Mouse (Mus musculus) regulatory T cell (primary cell): ENCODE data around the gene Kcna3.

Source experiments
- in situ Hi-C: fragments of 300-600 bp; cut with MboI, MseI; formaldehyde crosslinking; loops from one replicate; pipeline ENCODE4 v1.15.1; 2025; ENCODE audit warnings: high pct_unique_total_duplicates

Kcna3 gene

GRCm38 (mm10) chr3:107035521-107036457, at the start of gene Kcna3:
Gene Kcna3, plus strand, starts transcription at chr3:107036169.
- in situ Hi-C loops, result loop anchor here (5.0 kb wide), 1 partner anchor 42 kb away; no protein-coding TSS in a partner anchor

GRCm38 (mm10) chr3:106991334-106991733, 44.6 kb upstream of the Kcna3 start:
- in situ Hi-C loops, result no loop called here

DNA sequence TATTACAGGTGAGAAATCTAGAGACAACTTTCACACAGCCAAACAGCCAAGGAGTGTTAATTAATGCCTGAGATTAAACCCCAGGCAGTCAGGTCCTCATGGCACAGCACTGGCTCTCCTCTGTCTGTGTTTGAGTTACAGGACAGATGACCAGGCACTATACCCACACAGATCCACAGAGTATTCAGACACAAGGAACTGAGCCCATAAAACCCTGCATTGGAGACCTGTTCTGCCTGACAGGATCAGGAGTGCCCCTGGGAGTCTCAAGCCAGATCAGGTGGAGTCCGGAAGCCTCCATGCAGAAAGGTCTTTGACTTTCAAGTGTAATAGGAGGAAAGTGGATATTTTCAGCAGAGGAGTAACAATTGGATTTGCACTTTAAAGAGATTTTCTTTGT, 40.6 kb upstream of the Kcna3 start:
- in situ Hi-C loops, result no loop called here

- in situ Hi-C loops, result no loop called here
Measured at GRCm38 (mm10) chr3:106996186-106996585, 39.8 kb upstream of the Kcna3 start.

DNA sequence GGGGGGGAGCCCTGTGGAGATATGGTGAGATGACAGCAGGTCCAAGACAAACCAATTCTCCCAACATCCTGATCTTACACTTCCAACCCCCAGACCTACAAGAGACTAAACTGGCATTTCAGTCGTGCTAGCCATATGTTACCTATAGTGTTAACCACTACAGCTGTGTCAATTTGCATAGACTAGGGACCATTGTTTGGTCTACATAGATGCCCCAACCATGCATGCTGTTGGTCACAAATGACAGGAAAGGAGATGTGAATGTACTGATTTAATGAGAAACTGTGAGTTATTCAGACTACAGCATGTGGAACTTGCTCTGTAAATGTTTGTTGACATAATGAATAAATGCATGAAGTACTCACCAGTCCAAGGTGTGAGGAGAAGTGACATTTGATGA, 37.6 kb upstream of the Kcna3 start:
- in situ Hi-C loops, result no loop called here

DNA sequence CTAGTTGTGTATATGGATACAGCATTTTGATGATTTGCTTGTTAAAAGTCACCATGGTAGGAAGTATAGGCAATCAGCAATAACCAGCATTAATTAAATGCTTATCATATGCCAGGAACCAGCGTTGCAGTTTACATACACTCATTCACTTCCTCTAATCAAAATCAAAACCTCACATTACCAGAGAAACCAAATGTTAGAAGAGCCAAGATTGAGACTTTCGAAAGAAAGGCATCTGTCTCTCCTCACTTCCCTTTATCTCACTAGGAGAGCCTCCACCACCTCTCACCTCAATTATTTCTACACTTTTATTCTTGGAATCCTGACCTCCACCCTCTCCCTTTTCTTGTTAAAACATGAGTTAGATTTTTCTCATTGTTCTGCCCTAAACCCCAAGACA, 35.8 kb upstream of the Kcna3 start:
- in situ Hi-C loops, result no loop called here

DNA sequence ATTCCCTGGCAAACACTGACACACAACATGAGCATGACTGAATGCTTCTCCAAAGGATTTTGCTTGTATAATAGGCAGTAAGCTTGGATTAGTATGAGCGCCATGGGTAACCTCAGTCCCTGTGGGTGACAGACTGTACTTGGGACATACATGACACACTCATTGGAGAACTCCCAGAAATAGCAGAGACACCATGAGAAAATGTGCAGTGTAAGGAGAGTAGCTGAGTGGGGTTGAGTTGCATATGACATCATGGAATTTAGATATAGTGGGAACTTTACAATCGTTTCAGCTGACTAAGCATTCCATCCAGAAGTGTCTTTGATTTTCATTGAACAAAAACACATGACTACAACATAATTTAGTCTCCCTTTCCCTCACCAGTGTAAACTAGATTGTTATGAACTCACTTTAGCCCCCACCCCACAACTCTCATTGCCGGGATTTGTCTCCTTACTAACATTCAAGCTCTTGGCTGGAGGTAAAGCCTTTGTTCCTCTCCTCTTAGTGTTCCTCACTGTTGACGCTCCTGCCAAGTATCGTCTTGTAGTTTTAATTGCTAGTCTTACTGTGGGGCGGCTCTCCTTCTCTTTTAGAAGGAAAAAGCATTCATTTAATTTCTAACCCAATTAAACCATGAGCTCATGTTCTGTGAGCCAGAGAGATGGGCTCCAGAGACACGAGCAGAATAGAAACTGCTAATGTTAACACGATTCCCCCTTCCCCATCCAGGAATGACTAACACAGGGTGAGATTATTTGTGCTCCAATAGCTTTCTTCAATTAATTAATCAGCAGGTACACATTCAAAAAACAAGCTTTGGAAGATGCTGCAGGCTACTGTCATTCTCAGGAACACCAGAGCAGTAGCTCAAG, 33.5 kb upstream of the Kcna3 start:
- in situ Hi-C loops, result no loop called here

DNA sequence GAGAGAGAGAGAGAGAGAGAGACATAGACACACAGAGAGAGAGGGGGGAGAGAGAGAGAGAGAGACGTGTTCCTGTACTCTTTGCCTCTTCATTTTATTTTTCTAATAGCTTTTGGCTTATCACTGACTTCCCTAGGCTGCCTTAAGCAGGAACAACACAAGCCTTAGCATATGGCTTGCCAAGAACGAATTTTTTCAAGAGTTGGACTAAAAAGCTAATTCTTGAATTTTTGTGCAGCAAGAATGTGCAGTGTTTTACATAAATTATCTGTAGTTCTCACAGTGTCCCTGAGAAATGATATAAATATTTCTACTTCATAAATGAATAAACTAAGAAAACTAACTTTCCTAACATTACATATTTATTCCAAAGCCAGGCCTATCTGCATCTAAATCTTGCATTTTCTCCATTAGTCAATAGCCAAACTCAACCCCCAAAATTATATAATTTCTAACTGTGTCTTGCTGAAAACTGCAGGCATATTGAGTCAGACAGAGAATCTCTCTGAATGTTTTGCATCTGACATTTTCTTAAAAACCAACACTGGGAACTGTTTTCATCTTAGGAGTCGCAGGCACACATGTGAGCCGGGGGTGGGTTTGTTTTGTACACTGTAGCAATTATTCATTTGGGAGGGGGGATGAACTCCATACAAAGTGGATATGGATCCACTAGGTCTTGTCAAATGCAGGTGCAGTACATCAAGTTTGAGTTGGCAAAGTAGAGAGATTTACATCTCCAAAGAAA, 26.5 kb upstream of the Kcna3 start:
- in situ Hi-C loops, result no loop called here

DNA sequence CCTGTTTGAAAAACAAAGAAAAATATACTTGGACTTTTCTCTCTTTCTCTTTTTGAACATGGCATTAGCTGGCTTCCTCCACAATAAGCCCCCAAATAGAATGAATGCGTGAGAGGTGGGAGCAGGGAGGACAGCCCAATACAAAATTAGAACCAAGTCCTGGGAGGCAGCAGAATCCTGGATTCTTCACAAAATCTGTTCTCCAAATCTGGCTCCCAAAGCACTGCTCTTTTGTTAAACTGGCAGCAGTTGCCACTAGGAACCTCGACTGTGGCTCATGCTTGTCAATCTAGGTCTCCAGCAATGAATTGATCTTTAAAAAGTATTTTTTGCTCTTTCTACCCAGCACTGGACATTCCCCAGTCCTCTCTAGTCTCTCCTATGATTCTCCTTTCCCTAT, 17.7 kb upstream of the Kcna3 start:
- in situ Hi-C loops, result no loop called here

DNA sequence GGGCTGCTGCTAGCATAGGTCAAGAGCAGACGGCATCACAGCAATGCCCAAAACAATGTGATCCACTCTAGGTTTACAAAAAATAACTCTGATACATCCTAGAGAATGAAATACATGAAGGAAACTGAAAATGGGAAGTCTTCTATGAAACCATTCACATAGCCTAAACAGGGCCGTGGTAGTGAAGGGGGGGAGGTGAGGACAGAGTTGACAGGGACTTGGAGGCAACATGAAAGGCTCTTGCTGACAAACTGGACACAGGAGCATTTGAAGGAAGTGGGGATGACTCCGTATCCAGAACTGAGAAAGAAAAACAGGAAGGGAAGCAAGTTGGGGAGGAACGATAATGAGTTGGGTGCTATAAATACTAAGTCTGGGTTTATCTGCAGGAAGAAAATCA, 4.4 kb upstream of the Kcna3 start:
- in situ Hi-C loops, result no loop called here

GRCm38 (mm10) chr3:107034776-107035175, 1.2 kb upstream of the Kcna3 start:
- in situ Hi-C loops, result loop anchor here (5.0 kb wide), 1 partner anchor 43 kb away; no protein-coding TSS in a partner anchor

- in situ Hi-C loops, result loop anchor here (5.0 kb wide), 1 partner anchor 41 kb away; no protein-coding TSS in a partner anchor
Measured at GRCm38 (mm10) chr3:107036458-107037039, 580 bp downstream of the Kcna3 start.

DNA sequence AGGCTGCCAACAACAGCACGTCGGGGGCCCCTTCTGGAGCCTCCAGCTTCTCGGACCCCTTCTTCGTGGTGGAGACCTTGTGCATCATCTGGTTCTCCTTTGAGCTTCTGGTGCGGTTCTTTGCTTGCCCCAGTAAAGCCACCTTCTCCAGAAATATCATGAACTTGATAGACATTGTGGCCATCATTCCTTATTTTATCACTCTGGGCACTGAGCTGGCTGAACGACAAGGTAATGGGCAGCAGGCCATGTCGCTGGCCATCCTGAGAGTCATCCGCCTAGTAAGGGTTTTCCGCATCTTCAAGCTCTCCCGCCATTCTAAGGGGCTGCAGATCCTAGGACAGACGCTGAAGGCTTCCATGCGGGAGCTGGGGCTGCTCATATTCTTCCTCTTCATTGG, 1.1 kb downstream of the Kcna3 start:
- in situ Hi-C loops, result loop anchor here (5.0 kb wide), 1 partner anchor 40 kb away; no protein-coding TSS in a partner anchor

- in situ Hi-C loops, result loop anchor here (5.0 kb wide), 1 partner anchor 40 kb away; no protein-coding TSS in a partner anchor
Measured at GRCm38 (mm10) chr3:107037536-107038155, 1.7 kb downstream of the Kcna3 start.

DNA sequence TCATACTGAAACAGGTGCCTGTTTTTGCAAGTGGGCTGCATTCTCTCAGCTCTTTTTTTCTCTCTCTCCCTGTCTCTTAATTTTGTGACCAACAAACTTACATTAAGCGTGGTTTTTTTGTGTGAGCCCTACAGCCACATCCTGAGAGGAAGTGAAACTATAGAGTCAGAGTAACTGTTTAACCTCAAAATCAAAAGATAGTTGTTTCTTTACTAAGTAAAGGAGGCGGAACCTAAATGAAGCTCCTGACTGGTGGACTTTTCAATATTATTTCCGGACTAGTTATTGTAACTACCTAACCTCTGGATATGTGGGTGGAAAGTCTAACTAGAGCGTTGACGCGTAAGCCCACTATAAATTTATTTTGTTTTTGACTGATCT, 2.2 kb downstream of the Kcna3 start:
- in situ Hi-C loops, result loop anchor here (5.0 kb wide), 1 partner anchor 39 kb away; no protein-coding TSS in a partner anchor

GRCm38 (mm10) chr3:107038661-107039223, 2.8 kb downstream of the Kcna3 start:
- in situ Hi-C loops, result loop anchor here (5.0 kb wide), 1 partner anchor 39 kb away; no protein-coding TSS in a partner anchor

DNA sequence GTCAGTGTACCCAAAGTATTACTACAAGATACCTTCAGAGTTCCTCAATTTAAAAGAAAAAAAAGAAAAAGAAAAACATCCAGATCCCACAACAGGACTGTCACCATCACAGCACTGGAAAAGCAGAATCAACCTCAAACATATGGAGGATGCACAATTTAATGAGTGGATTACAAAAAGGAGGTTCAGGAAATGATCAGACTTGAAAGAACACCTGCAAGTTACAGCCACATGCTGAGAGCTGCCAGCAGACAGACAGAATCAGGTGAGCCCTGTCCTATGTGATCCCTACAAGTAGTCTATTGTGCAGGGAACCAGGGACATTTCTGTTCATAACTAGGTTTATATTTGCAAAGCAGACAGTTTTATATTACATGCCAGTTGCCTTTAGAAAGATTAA, 3.3 kb downstream of the Kcna3 start:
- in situ Hi-C loops, result loop anchor here (5.0 kb wide), 1 partner anchor 38 kb away; no protein-coding TSS in a partner anchor

- in situ Hi-C loops, result no loop called here
Measured at GRCm38 (mm10) chr3:107040408-107040807, 4.4 kb downstream of the Kcna3 start.

DNA sequence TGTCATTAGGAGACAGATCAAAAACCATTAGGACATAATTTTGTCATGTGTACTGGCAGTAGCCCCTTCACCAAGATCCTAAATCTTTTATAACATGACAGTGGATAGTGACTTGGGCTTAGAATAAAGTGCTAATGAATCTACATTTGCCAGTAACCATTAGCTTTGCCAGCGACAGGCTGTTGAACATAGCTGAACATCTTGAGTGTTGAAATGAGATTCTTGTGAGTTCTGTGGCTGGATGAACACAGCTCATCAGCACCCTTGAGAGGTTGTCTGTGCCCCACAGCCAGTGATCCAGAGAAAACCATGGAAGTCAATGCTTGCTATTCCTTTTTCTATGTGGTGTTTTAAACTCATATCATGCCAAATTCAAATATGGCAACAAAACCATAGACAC, 5.7 kb downstream of the Kcna3 start:
- in situ Hi-C loops, result no loop called here

DNA sequence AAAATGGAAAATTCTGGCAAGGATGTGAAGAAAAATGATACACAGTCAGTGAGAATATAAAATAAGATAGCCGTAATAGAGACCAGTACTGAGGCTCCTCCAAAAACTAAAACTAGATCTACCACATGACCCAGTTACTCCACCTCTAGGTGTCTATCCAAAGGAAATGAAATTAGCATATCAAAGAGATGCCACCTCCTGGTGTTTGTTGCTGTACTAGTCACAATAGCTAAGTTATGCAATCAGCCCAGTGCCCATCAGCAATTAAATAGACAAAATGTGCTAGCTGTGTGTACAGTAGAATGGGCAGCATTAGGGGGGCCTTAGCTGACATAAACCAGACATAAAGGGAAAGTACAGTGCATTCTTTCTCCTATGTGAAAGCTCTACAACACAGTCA, 25.5 kb downstream of the Kcna3 start:
- in situ Hi-C loops, result no loop called here
